Mouse (Mus musculus) ovary, adult 18-20 months (tissue): Measurements from ENCODE around the gene Erlin1.
A peak's percentile ranks its signal among the peaks of the same experiment; 100 is the strongest.

Source experiments
- DNase-seq: peaks from one replicate; pipeline ENCODE4 v3.0.0; 2022; ENCODE audit warnings: low spot score, mixed read lengths

The Erlin1 gene

GRCm38 (mm10) chr19:44060226-44060625 is 9.4 kb downstream of the Erlin1 start:
- DNase-seq: no peak

- DNase-seq: no peak
Observed at GRCm38 (mm10) chr19:44055173-44055826, 14.3 kb downstream of the Erlin1 start.

GRCm38 (mm10) chr19:44050388-44050787 is 19.2 kb downstream of the Erlin1 start:
- no peak for DNase-seq

GRCm38 (mm10) chr19:44049282-44049681 is 20.3 kb downstream of the Erlin1 start:
- DNase-seq: no peak

GRCm38 (mm10) chr19:44045847-44046246 is 23.7 kb downstream of the Erlin1 start:
- DNase-seq: no peak

- no peak for DNase-seq
Observed at GRCm38 (mm10) chr19:44042121-44042520, 27.5 kb downstream of the Erlin1 start.

GRCm38 (mm10) chr19:44033396-44033795 is 36.2 kb downstream of the Erlin1 start:
- DNase-seq: no peak

GRCm38 (mm10) chr19:44032046-44032744 is 37.4 kb downstream of the Erlin1 start:
- no peak for DNase-seq

- no peak for DNase-seq
Observed at GRCm38 (mm10) chr19:44030024-44030423, 39.6 kb downstream of the Erlin1 start.

- no peak for DNase-seq
Observed at GRCm38 (mm10) chr19:44028972-44029371, 40.6 kb downstream of the Erlin1 start, which contains the start of gene Cyp2c23. TSS of gene Cyp2c23 (minus strand) at chr19:44029208.

GRCm38 (mm10) chr19:44026956-44027530 is 42.5 kb downstream of the Erlin1 start:
- no peak for DNase-seq

GRCm38 (mm10) chr19:44024921-44025585 is 44.5 kb downstream of the Erlin1 start:
- DNase-seq: no peak

- DNase-seq: no peak
Observed at GRCm38 (mm10) chr19:44023066-44023465, 46.5 kb downstream of the Erlin1 start.

- DNase-seq: peak; percentile 39
Observed at GRCm38 (mm10) chr19:44021502-44021901, 48.1 kb downstream of the Erlin1 start.

GRCm38 (mm10) chr19:44019739-44020138 is 49.8 kb downstream of the Erlin1 start:
- DNase-seq: no peak

- DNase-seq: no peak
Observed at GRCm38 (mm10) chr19:44013862-44014261, 55.7 kb downstream of the Erlin1 start.

- DNase-seq: peak; percentile 15
Observed at GRCm38 (mm10) chr19:44008784-44009183, 60.8 kb downstream of the Erlin1 start.

GRCm38 (mm10) chr19:44007186-44007585 is 62.4 kb downstream of the Erlin1 start:
- no peak for DNase-seq

GRCm38 (mm10) chr19:44005025-44005424 is 64.6 kb downstream of the Erlin1 start:
- DNase-seq: no peak

- no peak for DNase-seq
Observed at GRCm38 (mm10) chr19:44004261-44004660, 65.3 kb downstream of the Erlin1 start.

- no peak for DNase-seq
Observed at GRCm38 (mm10) chr19:44000720-44001119, 68.9 kb downstream of the Erlin1 start.

- no peak for DNase-seq
Observed at GRCm38 (mm10) chr19:44000061-44000460, 69.5 kb downstream of the Erlin1 start.
